Mouse (Mus musculus) skeletal muscle tissue, postnatal 0 days (tissue): ENCODE results near the gene Olfr971. TPM values are rescaled to one million over a fixed set of nuclear protein-coding genes. Genes with fewer than 3 reads are reported as not detected.

Experiments used
- polyA plus RNA-seq: library from polyadenylated mRNA; unstranded; fragments of >200 nt; fragmentation: Nextera tagmentation; extraction: Ambion mirVana; gene quantifications from 2 replicates; pipeline ENCODE4 v1.2.1, GENCODE M21; 2015

Gene Olfr971
- not detected in 2 replicates for polyA plus RNA-seq

DNA sequence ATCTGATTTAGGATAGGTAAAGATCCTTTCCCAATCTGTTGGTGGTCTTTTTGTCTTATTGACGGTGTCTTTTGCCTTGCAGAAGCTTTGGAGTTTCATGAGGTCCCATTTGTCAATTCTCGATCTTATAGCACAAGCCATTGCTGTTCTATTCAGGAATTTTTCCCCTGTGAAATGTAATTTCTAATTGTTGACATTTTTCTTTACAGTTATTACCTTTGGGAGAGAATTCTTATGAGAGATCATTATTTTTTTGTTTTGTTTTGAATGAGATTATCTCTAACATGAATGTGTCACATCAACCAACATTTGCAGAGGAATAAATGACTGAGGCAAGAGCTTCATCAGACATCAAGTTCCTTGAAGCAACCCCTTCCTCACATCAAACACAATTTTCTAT is at the start of gene Olfr971:
TSS of gene Olfr971 (plus strand) at position 301 of the 400 bp plus-strand sequence.

DNA sequence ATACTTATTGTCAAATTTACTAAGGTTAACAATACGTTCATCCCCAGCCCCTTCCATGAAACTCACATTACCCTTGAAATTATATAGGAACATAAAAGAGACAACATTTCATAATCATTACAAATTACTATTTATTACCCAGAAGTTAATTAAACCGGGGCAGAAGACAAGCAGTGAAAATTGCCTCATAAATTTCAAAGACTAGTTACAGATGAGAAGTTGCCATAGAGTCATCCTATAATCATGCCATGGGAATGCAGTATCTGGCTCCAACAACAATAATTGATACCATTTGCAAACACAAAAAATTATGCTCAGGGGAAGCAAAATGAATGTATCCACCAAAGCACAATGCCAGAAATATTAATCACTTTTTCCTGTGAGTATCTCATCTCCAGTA is 46.1 kb upstream of the Olfr971 start, which contains the start of gene Olfr969:
TSS of gene Olfr969 (plus strand) at position 388 of the 400 bp plus-strand sequence.

DNA sequence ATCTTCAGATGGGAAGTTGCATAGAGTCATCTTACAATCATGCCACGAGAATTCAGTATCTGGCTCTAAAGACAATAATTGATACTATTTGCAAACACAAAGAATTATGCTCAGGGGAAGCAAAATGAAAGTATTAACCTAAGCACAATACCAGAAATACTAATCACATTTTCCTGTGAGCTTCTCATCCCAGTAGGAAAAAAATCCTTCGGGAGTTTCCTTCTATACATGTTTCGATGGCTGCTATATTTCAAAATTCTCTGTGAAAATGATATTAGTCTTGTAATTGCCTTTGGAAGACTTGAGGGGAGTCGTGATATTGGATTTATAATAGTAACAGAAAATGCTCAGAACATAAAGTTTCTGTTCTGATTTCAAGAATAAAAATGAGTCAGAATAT is 28.1 kb upstream of the Olfr971 start, which contains the start of gene Olfr970:
TSS of gene Olfr970 (plus strand) at position 301 of the 400 bp plus-strand sequence.

GRCm38 (mm10) chr9:39866122-39866521 is 29.4 kb downstream of the Olfr971 start, which contains the start of gene Olfr972:
Gene Olfr972, plus strand, starts transcription at chr9:39866422.

Other genes with a start within 250 kb of the Olfr971 start
- gene AW551984, start 232.5 kb upstream of the Olfr971 start, polyA plus RNA-seq, result 294 and 327 TPM in 2 replicates
- not detected in 2 replicates for gene Olfr148, start 226.2 kb upstream of the Olfr971 start, polyA plus RNA-seq
- gene Olfr960, start 215.5 kb upstream of the Olfr971 start, polyA plus RNA-seq, result not detected in 2 replicates
- gene Olfr961, start 191.8 kb upstream of the Olfr971 start, polyA plus RNA-seq, result not detected in 2 replicates
- gene Olfr963, start 169.7 kb upstream of the Olfr971 start, polyA plus RNA-seq, result not detected in 2 replicates
- not detected in 2 replicates for gene Olfr149, start 129.8 kb upstream of the Olfr971 start, polyA plus RNA-seq
- not detected in 2 replicates for gene Olfr965, start 125.5 kb upstream of the Olfr971 start, polyA plus RNA-seq
- not detected in 2 replicates for gene Olfr150, start 105.9 kb upstream of the Olfr971 start, polyA plus RNA-seq
- not detected in 2 replicates for gene Olfr967, start 90.6 kb upstream of the Olfr971 start, polyA plus RNA-seq
- not detected in 2 replicates for gene Olfr968, start 53.6 kb upstream of the Olfr971 start, polyA plus RNA-seq
- gene Olfr969, start 45.9 kb upstream of the Olfr971 start, polyA plus RNA-seq, result not detected in 2 replicates
- not detected in 2 replicates for gene Olfr970, start 28.0 kb upstream of the Olfr971 start, polyA plus RNA-seq
- not detected in 2 replicates for gene Olfr972, start 29.5 kb downstream of the Olfr971 start, polyA plus RNA-seq
- not detected in 2 replicates for gene Olfr229, start 70.5 kb downstream of the Olfr971 start, polyA plus RNA-seq
- gene Olfr974, start 100.6 kb downstream of the Olfr971 start, polyA plus RNA-seq, result not detected in 2 replicates
- gene Olfr975, start 115.2 kb downstream of the Olfr971 start, polyA plus RNA-seq, result not detected in 2 replicates
- gene Olfr976, start 124.3 kb downstream of the Olfr971 start, polyA plus RNA-seq, result not detected in 2 replicates
- gene Olfr978, start 155.2 kb downstream of the Olfr971 start, polyA plus RNA-seq, result not detected in 2 replicates
- not detected in 2 replicates for gene Olfr979, start 166.6 kb downstream of the Olfr971 start, polyA plus RNA-seq
- gene Olfr980, start 172.7 kb downstream of the Olfr971 start, polyA plus RNA-seq, result not detected in 2 replicates
- gene Olfr981, start 184.6 kb downstream of the Olfr971 start, polyA plus RNA-seq, result not detected in 2 replicates
- not detected in 2 replicates for gene Olfr982, start 237.0 kb downstream of the Olfr971 start, polyA plus RNA-seq